Mouse (Mus musculus): ENCODE data around the gene Zbtb21. TPM values are rescaled to one million over a fixed set of nuclear protein-coding genes. Genes with fewer than 3 reads are reported as not detected.

The Zbtb21 gene
- polyA plus RNA-seq, 1 experiment from 2014 or later = 14.5 TPM

DNA sequence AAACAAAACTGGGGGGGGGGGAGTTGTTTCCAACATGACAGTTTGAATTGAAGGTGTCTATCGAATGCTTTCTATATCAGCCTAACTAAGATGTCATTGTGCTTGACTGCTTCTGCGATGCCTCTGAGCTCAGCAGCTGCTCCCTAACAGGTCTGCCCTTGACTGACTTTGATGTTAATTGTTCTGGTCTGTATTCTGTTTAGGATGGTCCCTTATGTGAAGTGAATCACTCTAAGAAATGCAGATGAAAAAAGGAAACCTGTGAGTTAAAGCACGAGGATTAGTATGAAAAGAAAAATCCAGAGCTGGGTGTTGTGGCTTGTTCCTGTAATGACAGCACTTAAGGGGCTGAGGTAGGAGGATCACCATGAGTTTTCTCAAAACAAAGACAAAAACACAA, 26.6 kb downstream of the Zbtb21 start:
- no peaks in the 10 kb centered on the region for H3K9me3 ChIP-seq
- no peak overlapping the region for H3K4me3 ChIP-seq
- no peaks in the 10 kb centered on the region for H3K27me3 ChIP-seq (replicated peaks; ENCODE audit: low read depth, poor library complexity, severe bottlenecking)
- 88% methylated on average over 3 of the region's 3 CpGs for WGBS
- no peaks in the 10 kb centered on the region for H3K36me3 ChIP-seq (replicated peaks)
- no peaks in the 10 kb centered on the region for H3K4me1 ChIP-seq
- H3K27ac ChIP-seq (replicated peaks) = no peak overlapping the region
- no peak for DNase-seq (ENCODE audit: low spot score)

DNA sequence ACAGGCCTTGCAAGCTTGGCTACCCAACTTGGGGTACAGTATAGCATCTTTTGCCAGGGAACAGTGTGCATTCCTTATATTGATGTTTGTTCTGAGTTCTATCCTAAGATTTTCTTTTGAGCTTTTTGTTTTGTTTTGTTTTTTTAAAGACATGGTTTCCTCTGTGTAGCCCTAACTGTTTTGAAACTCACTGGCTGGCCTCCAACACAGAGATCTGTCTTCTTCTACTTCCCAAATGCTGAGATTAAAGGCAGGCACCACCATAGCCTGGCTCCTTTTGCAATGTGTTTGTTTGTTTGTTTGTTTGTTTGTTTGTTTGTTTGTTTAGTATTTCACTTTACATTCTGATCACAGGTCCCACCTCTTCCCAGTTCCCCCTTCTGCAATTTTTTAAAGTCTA, 32.2 kb downstream of the Zbtb21 start:
- Histone ChIP-seq H3K36me3 (replicated peaks) (no peaks in the 10 kb centered on the region), H3K27me3 (replicated peaks; ENCODE audit: low read depth, poor library complexity, severe bottlenecking) (no peaks in the 10 kb centered on the region), H3K4me3 (no peak overlapping the region), H3K4me1 (no peaks in the 10 kb centered on the region), H3K27ac (replicated peaks) (no peak overlapping the region), H3K9me3 (no peaks in the 10 kb centered on the region)
- DNase-seq (ENCODE audit: low spot score) = no peak

- Histone ChIP-seq H3K4me3 (no peak overlapping the region), H3K9me3 (no peaks in the 10 kb centered on the region), H3K27ac (replicated peaks) (no peak overlapping the region), H3K4me1 (no peaks in the 10 kb centered on the region), H3K36me3 (replicated peaks) (no peaks in the 10 kb centered on the region), H3K27me3 (replicated peaks; ENCODE audit: low read depth, poor library complexity, severe bottlenecking) (no peaks in the 10 kb centered on the region)
- WGBS = 57% methylated on average over 1 of the region's 1 CpGs
- DNase-seq (ENCODE audit: low spot score) = no peak
Observed at GRCm38 (mm10) chr16:97929520-97929919, 32.9 kb downstream of the Zbtb21 start.

- Histone ChIP-seq H3K27me3 (replicated peaks; ENCODE audit: low read depth, poor library complexity, severe bottlenecking) (no peaks in the 10 kb centered on the region), H3K36me3 (replicated peaks) (no peaks in the 10 kb centered on the region), H3K4me1 (peaks cover 7% of the 10 kb centered on the region; the same call in 1 of the 2 replicates), H3K9me3 (no peaks in the 10 kb centered on the region), H3K4me3 (no peak overlapping the region), H3K27ac (replicated peaks) (no peak overlapping the region)
- DNase-seq (ENCODE audit: low spot score) = no peak
- 83% methylated on average over 3 of the region's 3 CpGs for WGBS
Observed at GRCm38 (mm10) chr16:97927331-97927938, 35.0 kb downstream of the Zbtb21 start.

GRCm38 (mm10) chr16:97926381-97926780, 36.0 kb downstream of the Zbtb21 start:
- H3K4me1 ChIP-seq = peaks cover 15% of the 10 kb centered on the region
- H3K4me3 ChIP-seq = no peak overlapping the region
- no peaks in the 10 kb centered on the region for H3K27me3 ChIP-seq (replicated peaks; ENCODE audit: low read depth, poor library complexity, severe bottlenecking)
- WGBS = 89% methylated on average over 9 of the region's 9 CpGs
- H3K36me3 ChIP-seq (replicated peaks) = no peaks in the 10 kb centered on the region
- no peak for DNase-seq (ENCODE audit: low spot score)
- no peaks in the 10 kb centered on the region for H3K9me3 ChIP-seq
- no peak overlapping the region for H3K27ac ChIP-seq (replicated peaks)

- Histone ChIP-seq H3K9me3 (no peaks in the 10 kb centered on the region), H3K27me3 (replicated peaks; ENCODE audit: low read depth, poor library complexity, severe bottlenecking) (no peaks in the 10 kb centered on the region), H3K27ac (replicated peaks) (no peak overlapping the region), H3K4me3 (no peak overlapping the region), H3K36me3 (replicated peaks) (no peaks in the 10 kb centered on the region), H3K4me1 (peaks cover 19% of the 10 kb centered on the region)
- no peak for DNase-seq (ENCODE audit: low spot score)
- 84% methylated on average over 2 of the region's 2 CpGs for WGBS
Observed at GRCm38 (mm10) chr16:97925760-97926159, 36.7 kb downstream of the Zbtb21 start.

DNA sequence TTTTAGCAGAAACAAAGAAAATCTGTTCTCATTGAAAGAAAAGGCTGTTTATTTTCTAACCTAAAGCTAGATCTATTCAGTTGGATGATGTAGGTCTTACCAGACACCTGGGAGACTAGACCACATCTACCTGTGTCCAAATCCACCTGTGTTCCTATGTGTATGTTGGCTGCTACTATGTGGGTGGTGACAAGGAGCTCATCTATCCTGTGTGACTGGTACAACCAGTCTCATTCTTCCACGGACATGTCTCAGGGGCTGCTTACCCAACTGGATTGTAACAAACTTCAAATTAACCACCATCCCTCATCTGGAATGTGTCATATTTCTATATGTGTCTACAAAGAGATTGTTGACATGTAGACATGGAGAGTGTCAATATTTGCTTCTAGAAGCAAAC, 38.7 kb downstream of the Zbtb21 start:
- Histone ChIP-seq H3K27ac (replicated peaks) (no peak overlapping the region), H3K9me3 (no peaks in the 10 kb centered on the region), H3K4me3 (no peak overlapping the region), H3K4me1 (peaks cover 19% of the 10 kb centered on the region), H3K27me3 (replicated peaks; ENCODE audit: low read depth, poor library complexity, severe bottlenecking) (no peaks in the 10 kb centered on the region), H3K36me3 (replicated peaks) (no peaks in the 10 kb centered on the region)
- DNase-seq (ENCODE audit: low spot score) = no peak
- 72% methylated on average over 1 of the region's 1 CpGs for WGBS

DNA sequence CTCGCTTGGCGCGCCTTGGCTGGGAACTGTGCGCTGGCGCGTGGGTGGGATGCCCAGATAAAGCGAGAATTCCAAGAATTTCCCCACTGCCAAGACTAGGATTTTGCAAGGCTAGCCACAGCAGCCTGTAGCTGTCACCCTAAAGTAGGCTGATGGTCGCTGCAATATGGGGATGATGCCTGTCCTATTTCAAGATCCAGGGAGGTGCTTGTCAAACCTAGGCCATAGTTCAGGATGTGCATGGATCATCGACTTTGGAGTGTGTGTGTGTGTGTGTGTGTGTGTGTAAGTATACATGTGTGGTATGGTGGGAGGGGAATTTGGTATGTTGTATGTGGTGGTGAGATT, 39.7 kb downstream of the Zbtb21 start:
- H3K4me3 ChIP-seq = peak overlapping the region; percentile 92
- no peaks in the 10 kb centered on the region for H3K9me3 ChIP-seq
- no peak for DNase-seq (ENCODE audit: low spot score)
- H3K27ac ChIP-seq (replicated peaks) = peak overlapping the region; percentile 90
- peaks cover 19% of the 10 kb centered on the region for H3K4me1 ChIP-seq
- H3K27me3 ChIP-seq (replicated peaks; ENCODE audit: low read depth, poor library complexity, severe bottlenecking) = no peaks in the 10 kb centered on the region
- H3K36me3 ChIP-seq (replicated peaks) = no peaks in the 10 kb centered on the region
- WGBS = 2% methylated on average over 9 of the region's 9 CpGs

DNA sequence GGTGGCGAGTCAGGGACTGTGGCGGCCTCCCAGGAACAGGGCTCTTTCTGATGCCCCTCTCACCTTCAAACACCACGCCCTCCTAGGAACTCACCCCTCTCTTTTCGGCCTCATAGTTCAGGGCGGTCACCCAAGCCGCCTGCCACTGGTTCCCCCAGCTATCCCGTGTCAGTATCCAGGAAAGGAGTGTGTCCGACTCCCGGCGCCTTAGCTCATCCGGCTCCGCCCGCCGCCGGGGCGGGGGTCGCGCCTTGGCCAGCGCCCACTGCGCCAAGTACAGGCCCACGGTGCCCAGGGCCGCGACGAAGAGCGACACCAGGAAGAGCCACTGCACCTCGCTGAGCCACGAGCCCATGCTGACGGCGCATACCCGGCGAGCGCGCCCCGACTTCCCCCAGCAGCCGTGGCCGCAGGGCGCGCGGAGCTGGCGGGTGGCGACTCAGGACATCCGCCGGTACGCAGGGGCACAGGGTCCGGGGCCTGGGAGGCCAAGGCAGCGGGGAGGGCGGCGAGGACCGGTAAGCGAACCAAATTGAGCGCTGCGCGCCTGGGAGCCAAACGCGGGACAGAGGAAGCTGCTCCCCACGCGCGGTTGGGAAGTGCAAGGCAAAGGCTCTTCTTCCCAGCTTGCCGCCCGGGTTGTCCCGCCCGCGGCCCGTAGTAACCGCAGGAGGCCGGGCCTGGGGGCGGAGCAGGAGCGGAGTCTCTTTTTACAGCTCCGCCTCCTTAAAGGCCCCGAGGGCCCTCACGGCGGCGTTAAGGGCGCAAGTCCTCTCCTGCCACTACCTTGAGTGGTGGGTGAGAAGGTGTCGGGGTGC, 40.3 kb downstream of the Zbtb21 start:
- DNase-seq (ENCODE audit: low spot score) = peak; percentile 86
- H3K27me3 ChIP-seq (replicated peaks; ENCODE audit: low read depth, poor library complexity, severe bottlenecking) = no peaks in the 10 kb centered on the region
- peak overlapping the region; percentile 92 for H3K4me3 ChIP-seq
- no peaks in the 10 kb centered on the region for H3K9me3 ChIP-seq
- no peaks in the 10 kb centered on the region for H3K36me3 ChIP-seq (replicated peaks)
- under 1% methylated on average over 75 of the region's 75 CpGs for WGBS
- peak overlapping the region; percentile 90 for H3K27ac ChIP-seq (replicated peaks)
- H3K4me1 ChIP-seq = peaks cover 19% of the 10 kb centered on the region

DNA sequence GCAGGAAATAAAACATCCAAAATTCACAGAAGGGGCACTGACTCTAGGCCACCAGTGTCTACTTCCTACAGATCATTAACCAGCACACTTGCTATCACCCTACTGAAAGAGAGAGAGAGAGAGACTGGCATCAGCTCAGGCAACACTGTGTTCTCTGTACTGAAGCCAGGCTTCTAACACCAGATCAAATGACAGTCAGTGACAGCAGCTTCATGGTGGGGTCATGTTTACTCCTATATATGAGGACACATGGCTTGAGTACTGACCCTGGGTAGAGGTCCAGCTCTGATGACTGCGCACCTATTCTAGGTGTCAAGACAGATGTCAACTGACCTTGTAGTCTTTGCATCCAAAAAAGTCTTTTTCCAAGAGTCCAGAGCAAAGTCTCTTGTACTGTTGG, 41.8 kb downstream of the Zbtb21 start:
- 98% methylated on average over 1 of the region's 1 CpGs for WGBS
- H3K4me1 ChIP-seq = peaks cover 19% of the 10 kb centered on the region

GRCm38 (mm10) chr16:97919793-97920192, 42.6 kb downstream of the Zbtb21 start:
- no peak for DNase-seq (ENCODE audit: low spot score)
- Histone ChIP-seq H3K4me3 (no peak overlapping the region), H3K4me1 (peaks cover 19% of the 10 kb centered on the region), H3K9me3 (no peaks in the 10 kb centered on the region), H3K27ac (replicated peaks) (no peak overlapping the region), H3K36me3 (replicated peaks) (no peaks in the 10 kb centered on the region), H3K27me3 (replicated peaks; ENCODE audit: low read depth, poor library complexity, severe bottlenecking) (no peaks in the 10 kb centered on the region)
- 33% methylated on average over 2 of the region's 2 CpGs for whole genome bisulfite sequencing

More for the DNA sequence above, 41.8 kb downstream of the Zbtb21 start:
- no peaks in the 10 kb centered on the region for H3K27me3 ChIP-seq (replicated peaks; ENCODE audit: low read depth, poor library complexity, severe bottlenecking)
- no peaks in the 10 kb centered on the region for H3K9me3 ChIP-seq
- H3K27ac ChIP-seq (replicated peaks) = no peak overlapping the region
- no peaks in the 10 kb centered on the region for H3K36me3 ChIP-seq (replicated peaks)
- no peak for DNase-seq (ENCODE audit: low spot score)
- no peak overlapping the region for H3K4me3 ChIP-seq

DNA sequence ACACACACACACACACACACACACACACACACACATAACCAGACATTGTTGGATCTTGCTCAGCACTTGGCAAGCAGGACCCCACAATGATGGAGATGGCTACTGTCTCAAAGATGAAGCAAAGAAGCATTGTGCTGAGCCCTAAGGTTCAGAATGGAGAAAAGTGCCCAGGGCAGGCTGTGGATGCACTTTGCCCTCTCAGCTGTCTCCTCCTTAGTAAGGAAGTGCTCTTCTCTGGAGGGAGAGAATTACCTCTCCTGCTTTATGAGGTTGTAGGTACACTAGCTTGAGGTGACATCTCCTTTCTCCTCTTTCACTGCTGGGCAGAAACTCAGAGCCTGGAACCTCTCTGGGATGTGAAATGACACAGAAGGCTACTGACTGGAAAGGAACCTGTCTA, 49.5 kb downstream of the Zbtb21 start:
- Histone ChIP-seq H3K9me3 (no peaks in the 10 kb centered on the region), H3K4me3 (no peak overlapping the region), H3K27ac (replicated peaks) (no peak overlapping the region), H3K4me1 (no peaks in the 10 kb centered on the region), H3K36me3 (replicated peaks) (no peaks in the 10 kb centered on the region), H3K27me3 (replicated peaks; ENCODE audit: low read depth, poor library complexity, severe bottlenecking) (no peaks in the 10 kb centered on the region)
- no peak for DNase-seq (ENCODE audit: low spot score)

DNA sequence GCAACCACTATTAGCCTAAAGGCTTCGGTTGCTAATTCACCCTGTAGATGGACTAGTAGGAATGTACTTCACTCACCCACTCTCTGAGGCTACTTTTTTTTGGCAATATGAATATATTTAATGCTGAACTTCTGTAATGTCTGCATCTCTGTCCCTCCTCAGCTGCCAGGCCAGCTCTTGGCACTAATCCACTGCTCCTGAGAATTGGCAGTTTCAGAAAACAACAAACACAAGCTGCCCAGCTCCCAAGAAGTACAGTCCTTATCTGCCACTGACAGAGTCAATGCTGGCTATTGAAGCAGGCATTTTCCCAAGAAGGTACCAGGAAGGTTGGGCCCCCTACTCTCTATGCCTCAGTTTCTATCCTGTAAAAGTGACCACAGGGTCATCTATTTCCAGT, 53.1 kb downstream of the Zbtb21 start:
- 93% methylated on average over 1 of the region's 1 CpGs for WGBS
- H3K27ac ChIP-seq (replicated peaks) = no peak overlapping the region
- no peaks in the 10 kb centered on the region for H3K27me3 ChIP-seq (replicated peaks; ENCODE audit: low read depth, poor library complexity, severe bottlenecking)
- no peaks in the 10 kb centered on the region for H3K4me1 ChIP-seq
- DNase-seq (ENCODE audit: low spot score) = no peak
- no peaks in the 10 kb centered on the region for H3K36me3 ChIP-seq (replicated peaks)
- H3K4me3 ChIP-seq = no peak overlapping the region
- H3K9me3 ChIP-seq = no peaks in the 10 kb centered on the region

Measured in embryonic facial prominence, embryonic 10.5 days (tissue).